Mouse (Mus musculus): ENCODE measurements around the gene Eif5. TPM values are rescaled to one million over a fixed set of nuclear protein-coding genes. Genes with fewer than 3 reads are reported as not detected.

Eif5 gene
- polyA plus RNA-seq, 1 experiment = 283 TPM

DNA sequence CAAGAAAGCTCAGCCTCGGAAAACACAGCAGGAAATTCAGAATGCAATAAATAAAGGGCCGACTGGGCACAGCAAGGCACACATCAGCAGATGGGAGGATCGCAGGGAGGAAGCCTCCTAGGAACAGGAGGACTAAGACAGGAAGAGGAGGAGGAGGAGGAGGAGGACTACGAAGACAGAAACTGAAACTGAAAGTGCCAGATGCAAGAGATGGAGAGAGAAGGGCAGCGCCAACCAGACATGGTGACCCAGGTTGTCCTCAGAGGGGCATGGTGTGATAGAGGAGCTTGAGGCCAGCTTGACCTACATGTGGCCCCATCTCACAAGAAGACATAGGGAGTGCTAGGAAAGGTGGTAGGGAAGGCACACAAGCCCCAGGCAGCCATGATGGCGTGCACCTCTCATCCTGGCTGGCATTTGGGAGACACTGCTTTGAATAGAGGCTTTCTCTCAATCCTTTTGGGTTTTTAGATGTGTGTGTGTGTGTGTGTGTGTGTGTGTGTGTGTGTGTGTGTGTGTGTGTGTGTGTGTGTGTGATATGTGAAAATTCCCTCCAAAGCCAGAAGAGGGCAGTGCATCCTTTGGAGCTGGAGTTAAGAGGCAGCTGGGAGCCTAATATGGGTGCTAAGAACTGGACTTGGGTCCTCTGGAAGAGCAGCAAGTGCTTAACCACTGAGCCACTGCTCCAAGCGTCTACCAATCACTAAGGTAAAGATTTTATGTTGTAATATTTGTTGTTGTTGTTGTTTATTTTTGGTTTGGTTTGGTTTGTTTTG, 22.8 kb upstream of the Eif5 start:
- Histone ChIP-seq H3K27me3 (ENCODE audit: control insufficient read depth, insufficient read depth, low read length) (no peaks in the 10 kb centered on the region), H3K27ac (ENCODE audit: control insufficient read depth, insufficient read depth, low read depth, low read length) (peak overlapping the region; percentile 52), H3K36me3 (ENCODE audit: control insufficient read depth, insufficient read depth, low read length) (no peaks in the 10 kb centered on the region), H3K4me1 (ENCODE audit: control insufficient read depth, insufficient read depth, low read length) (no peaks in the 10 kb centered on the region), H3K4me3 (ENCODE audit: control insufficient read depth, low read depth, low read length) (no peak overlapping the region; the same call in 1 of the 2 replicates)
- TF ChIP-seq CTCF (IDR thresholded peaks at IDR 0.05; ENCODE audit: control insufficient read depth, insufficient read depth, insufficient replicate concordance, low read depth, low read length) (no peak), POLR2A (IDR thresholded peaks at IDR 0.05; ENCODE audit: control insufficient read depth, low read depth, low read length) (no peak)

DNA sequence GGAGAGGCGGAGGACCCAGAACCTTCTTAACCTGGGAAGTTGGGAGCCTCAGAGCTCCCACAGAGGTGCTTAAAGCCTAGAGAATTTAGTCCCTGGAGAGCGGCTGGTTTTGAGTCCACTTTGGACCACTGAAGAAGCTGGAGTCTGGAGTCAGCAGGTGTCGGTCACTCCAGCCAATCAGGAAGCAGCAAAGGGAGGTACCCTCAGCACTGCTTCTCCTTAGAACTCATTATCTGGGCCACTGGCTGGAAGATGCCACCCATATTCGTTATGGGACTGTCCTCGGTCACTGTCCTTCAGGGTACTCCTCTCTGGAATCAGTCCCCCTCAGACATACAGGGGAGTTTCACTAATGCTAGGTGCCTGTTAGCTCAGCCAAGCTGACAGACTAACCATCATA, 21.9 kb upstream of the Eif5 start:
- Histone ChIP-seq H3K36me3 (ENCODE audit: control insufficient read depth, insufficient read depth, low read length) (no peaks in the 10 kb centered on the region), H3K27ac (ENCODE audit: control insufficient read depth, insufficient read depth, low read depth, low read length) (no peak overlapping the region), H3K27me3 (ENCODE audit: control insufficient read depth, insufficient read depth, low read length) (no peaks in the 10 kb centered on the region), H3K4me3 (ENCODE audit: control insufficient read depth, low read depth, low read length) (no peak overlapping the region), H3K4me1 (ENCODE audit: control insufficient read depth, insufficient read depth, low read length) (no peaks in the 10 kb centered on the region)
- no peak for TF ChIP-seq POLR2A (IDR thresholded peaks at IDR 0.05; ENCODE audit: control insufficient read depth, low read depth, low read length)
- TF ChIP-seq CTCF (IDR thresholded peaks at IDR 0.05; ENCODE audit: control insufficient read depth, insufficient read depth, insufficient replicate concordance, low read depth, low read length) = no peak

DNA sequence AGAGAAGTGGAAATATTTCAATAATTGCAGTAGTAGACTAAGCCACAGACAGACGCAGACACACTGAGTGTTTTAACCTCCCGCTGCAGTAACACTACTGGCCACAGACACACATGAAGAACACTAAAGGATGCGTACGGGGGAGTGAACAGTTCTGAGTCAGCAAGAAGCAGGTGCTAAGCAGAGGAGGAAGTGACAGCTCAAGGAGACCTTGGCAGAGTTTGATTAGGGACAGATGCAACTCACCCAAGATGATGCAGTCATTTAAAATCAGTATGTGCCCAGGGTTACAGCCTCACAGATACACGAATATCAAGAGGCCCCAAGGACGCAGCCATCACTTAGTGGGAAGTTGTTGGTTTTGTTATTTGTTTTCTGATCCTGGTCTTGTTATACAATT, 21.0 kb upstream of the Eif5 start:
- H3K4me1 ChIP-seq (ENCODE audit: control insufficient read depth, insufficient read depth, low read length) = no peaks in the 10 kb centered on the region

DNA sequence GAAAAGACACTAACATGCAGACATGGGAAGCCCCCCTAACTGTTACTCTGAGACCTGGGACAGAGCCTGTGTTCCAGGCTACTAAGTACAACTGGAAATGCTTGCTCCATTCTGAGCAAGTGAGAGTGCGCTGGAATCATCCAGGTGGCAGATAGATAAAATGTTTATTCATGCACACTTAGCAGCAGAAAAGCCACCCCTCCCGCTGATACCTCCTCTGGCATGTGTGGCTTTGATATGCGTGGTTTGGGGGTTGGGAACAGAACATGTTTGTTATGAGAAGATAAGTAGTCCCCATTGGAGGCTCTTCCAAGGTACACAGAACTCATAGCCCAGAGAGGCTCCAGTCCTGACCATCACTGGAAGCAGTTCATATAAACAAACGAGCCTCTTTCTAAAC, 19.9 kb upstream of the Eif5 start:
- Histone ChIP-seq H3K27me3 (ENCODE audit: control insufficient read depth, insufficient read depth, low read length) (no peaks in the 10 kb centered on the region), H3K4me1 (ENCODE audit: control insufficient read depth, insufficient read depth, low read length) (no peaks in the 10 kb centered on the region), H3K27ac (ENCODE audit: control insufficient read depth, insufficient read depth, low read depth, low read length) (no peak overlapping the region), H3K36me3 (ENCODE audit: control insufficient read depth, insufficient read depth, low read length) (no peaks in the 10 kb centered on the region), H3K4me3 (ENCODE audit: control insufficient read depth, low read depth, low read length) (no peak overlapping the region)
- TF ChIP-seq CTCF (IDR thresholded peaks at IDR 0.05; ENCODE audit: control insufficient read depth, insufficient read depth, insufficient replicate concordance, low read depth, low read length) (no peak), POLR2A (IDR thresholded peaks at IDR 0.05; ENCODE audit: control insufficient read depth, low read depth, low read length) (no peak)

More for the DNA sequence above, 21.0 kb upstream of the Eif5 start:
- no peak for TF ChIP-seq CTCF (IDR thresholded peaks at IDR 0.05; ENCODE audit: control insufficient read depth, insufficient read depth, insufficient replicate concordance, low read depth, low read length)
- no peak for TF ChIP-seq POLR2A (IDR thresholded peaks at IDR 0.05; ENCODE audit: control insufficient read depth, low read depth, low read length)
- H3K36me3 ChIP-seq (ENCODE audit: control insufficient read depth, insufficient read depth, low read length) = no peaks in the 10 kb centered on the region
- no peak overlapping the region for H3K4me3 ChIP-seq (ENCODE audit: control insufficient read depth, low read depth, low read length)
- H3K27me3 ChIP-seq (ENCODE audit: control insufficient read depth, insufficient read depth, low read length) = no peaks in the 10 kb centered on the region
- H3K27ac ChIP-seq (ENCODE audit: control insufficient read depth, insufficient read depth, low read depth, low read length) = no peak overlapping the region

DNA sequence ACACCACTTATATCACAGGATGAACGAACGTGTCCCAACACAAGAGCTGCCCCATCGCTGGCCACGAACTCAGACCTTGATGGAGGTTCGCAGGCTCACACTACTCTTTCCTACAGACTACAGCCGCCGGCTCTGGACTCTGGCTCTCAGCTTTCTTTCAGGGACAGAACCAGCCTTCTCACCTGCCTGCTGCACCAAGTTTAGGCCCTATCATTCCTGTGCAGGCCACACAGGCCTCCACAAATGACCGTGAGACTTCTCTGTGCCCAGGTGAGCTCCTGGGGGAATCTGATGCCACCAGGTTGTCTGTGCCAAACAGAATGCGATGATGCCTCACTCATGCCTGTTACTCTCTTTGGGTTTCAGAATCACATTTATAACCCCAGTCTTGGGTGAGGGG, 19.4 kb upstream of the Eif5 start:
- Histone ChIP-seq H3K27me3 (ENCODE audit: control insufficient read depth, insufficient read depth, low read length) (no peaks in the 10 kb centered on the region), H3K4me1 (ENCODE audit: control insufficient read depth, insufficient read depth, low read length) (no peaks in the 10 kb centered on the region), H3K4me3 (ENCODE audit: control insufficient read depth, low read depth, low read length) (no peak overlapping the region), H3K27ac (ENCODE audit: control insufficient read depth, insufficient read depth, low read depth, low read length) (no peak overlapping the region), H3K36me3 (ENCODE audit: control insufficient read depth, insufficient read depth, low read length) (no peaks in the 10 kb centered on the region)
- TF ChIP-seq CTCF (IDR thresholded peaks at IDR 0.05; ENCODE audit: control insufficient read depth, insufficient read depth, insufficient replicate concordance, low read depth, low read length) = no peak
- no peak for TF ChIP-seq POLR2A (IDR thresholded peaks at IDR 0.05; ENCODE audit: control insufficient read depth, low read depth, low read length)

DNA sequence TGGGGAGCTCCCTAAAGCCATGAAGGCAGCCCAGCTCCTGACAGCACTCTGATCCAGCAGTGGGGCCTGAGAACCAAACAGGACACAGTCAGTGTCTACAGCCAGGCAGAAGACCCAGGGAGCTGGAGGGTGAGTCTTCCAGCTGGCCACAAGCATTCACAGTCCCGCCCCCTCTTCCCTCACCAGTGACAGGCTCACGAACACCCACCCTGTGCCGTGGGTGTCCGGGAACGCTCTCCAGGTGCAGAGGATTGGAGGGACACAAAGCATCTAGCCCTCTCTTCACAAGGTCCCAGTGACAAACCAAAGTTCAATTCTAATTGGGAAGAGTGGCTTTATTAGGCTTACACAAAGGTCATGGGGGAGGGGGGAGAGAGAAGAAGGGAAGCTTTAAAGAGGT, 18.0 kb upstream of the Eif5 start:
- H3K4me1 ChIP-seq (ENCODE audit: control insufficient read depth, insufficient read depth, low read length) = no peaks in the 10 kb centered on the region
- H3K4me3 ChIP-seq (ENCODE audit: control insufficient read depth, low read depth, low read length) = no peak overlapping the region
- H3K27ac ChIP-seq (ENCODE audit: control insufficient read depth, insufficient read depth, low read depth, low read length) = no peak overlapping the region
- TF ChIP-seq CTCF (IDR thresholded peaks at IDR 0.05; ENCODE audit: control insufficient read depth, insufficient read depth, insufficient replicate concordance, low read depth, low read length) = no peak
- no peak for TF ChIP-seq POLR2A (IDR thresholded peaks at IDR 0.05; ENCODE audit: control insufficient read depth, low read depth, low read length)
- no peaks in the 10 kb centered on the region for H3K36me3 ChIP-seq (ENCODE audit: control insufficient read depth, insufficient read depth, low read length)
- H3K27me3 ChIP-seq (ENCODE audit: control insufficient read depth, insufficient read depth, low read length) = no peaks in the 10 kb centered on the region

DNA sequence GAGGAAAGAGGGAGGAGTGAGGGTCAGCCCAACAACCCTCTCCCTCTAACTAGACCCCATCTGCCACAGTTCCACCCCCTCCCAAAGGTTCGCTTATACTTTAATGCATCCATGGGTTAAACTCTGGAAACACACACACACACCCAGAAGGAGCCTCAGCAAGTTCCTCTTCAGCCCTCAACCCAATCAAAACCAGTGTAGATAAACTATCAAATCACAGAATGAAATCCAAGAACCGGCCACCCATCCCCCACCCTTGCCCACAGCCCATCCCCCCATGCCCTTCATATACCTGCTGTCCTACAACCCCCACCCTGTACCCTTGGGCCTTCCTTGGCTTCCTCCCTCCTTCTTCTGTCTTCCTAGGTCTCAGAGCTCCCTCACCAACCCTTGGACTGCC, 16.8 kb upstream of the Eif5 start:
- H3K27me3 ChIP-seq (ENCODE audit: control insufficient read depth, insufficient read depth, low read length) = no peaks in the 10 kb centered on the region
- no peak for TF ChIP-seq POLR2A (IDR thresholded peaks at IDR 0.05; ENCODE audit: control insufficient read depth, low read depth, low read length)
- TF ChIP-seq CTCF (IDR thresholded peaks at IDR 0.05; ENCODE audit: control insufficient read depth, insufficient read depth, insufficient replicate concordance, low read depth, low read length) = no peak

More for the DNA sequence above, 16.8 kb upstream of the Eif5 start:
- Histone ChIP-seq H3K4me1 (ENCODE audit: control insufficient read depth, insufficient read depth, low read length) (no peaks in the 10 kb centered on the region), H3K36me3 (ENCODE audit: control insufficient read depth, insufficient read depth, low read length) (no peaks in the 10 kb centered on the region), H3K4me3 (ENCODE audit: control insufficient read depth, low read depth, low read length) (no peak overlapping the region), H3K27ac (ENCODE audit: control insufficient read depth, insufficient read depth, low read depth, low read length) (no peak overlapping the region)

Measured in testis, adult 2 months (tissue).